Mouse (Mus musculus) naive thymus-derived CD4-positive, alpha-beta T cell, adult 2 months (primary cell): ENCODE results near the gene Setd7.

Source experiments
- DNase-seq: peaks from one replicate; pipeline ENCODE4 v3.0.0-alpha.2; 2011; ENCODE audit warnings: low read depth

Setd7 gene

GRCm38 (mm10) chr3:51517878-51518762, 42.6 kb downstream of the Setd7 start:
- no peak for DNase-seq

- no peak for DNase-seq
Measured at GRCm38 (mm10) chr3:51517467-51517866, 43.2 kb downstream of the Setd7 start.

- DNase-seq: no peak
Measured at GRCm38 (mm10) chr3:51511983-51512382, 48.7 kb downstream of the Setd7 start.

- peak; percentile 85 for DNase-seq
Measured at GRCm38 (mm10) chr3:51510903-51511302, 49.8 kb downstream of the Setd7 start.

- no peak for DNase-seq
Measured at GRCm38 (mm10) chr3:51505465-51505864, 55.2 kb downstream of the Setd7 start.

GRCm38 (mm10) chr3:51504385-51504952, 56.2 kb downstream of the Setd7 start:
- no peak for DNase-seq

- no peak for DNase-seq
Measured at GRCm38 (mm10) chr3:51499876-51500275, 60.8 kb downstream of the Setd7 start.

GRCm38 (mm10) chr3:51498659-51499058, 62.0 kb downstream of the Setd7 start:
- DNase-seq: no peak

GRCm38 (mm10) chr3:51497978-51498377, 62.7 kb downstream of the Setd7 start:
- DNase-seq: no peak

GRCm38 (mm10) chr3:51495646-51496045, 65.0 kb downstream of the Setd7 start:
- DNase-seq: peak; percentile 79

GRCm38 (mm10) chr3:51494466-51494865, 66.2 kb downstream of the Setd7 start:
- no peak for DNase-seq

GRCm38 (mm10) chr3:51493272-51493838, 67.3 kb downstream of the Setd7 start:
- no peak for DNase-seq

- no peak for DNase-seq
Measured at GRCm38 (mm10) chr3:51490088-51490753, 70.5 kb downstream of the Setd7 start.

- no peak for DNase-seq
Measured at GRCm38 (mm10) chr3:51486491-51487195, 74.0 kb downstream of the Setd7 start.

GRCm38 (mm10) chr3:51485347-51485746, 75.3 kb downstream of the Setd7 start:
- DNase-seq: peak; percentile 20

- DNase-seq: no peak
Measured at GRCm38 (mm10) chr3:51484370-51484769, 76.3 kb downstream of the Setd7 start.

GRCm38 (mm10) chr3:51483741-51484359, 76.8 kb downstream of the Setd7 start, which contains the start of gene Rab33b:
TSS of gene Rab33b (plus strand) at chr3:51483920.
- DNase-seq: peak; percentile 98

- peak; percentile 22 for DNase-seq
Measured at GRCm38 (mm10) chr3:51482781-51483180, 77.9 kb downstream of the Setd7 start.

- DNase-seq: no peak
Measured at GRCm38 (mm10) chr3:51481881-51482280, 78.8 kb downstream of the Setd7 start.

GRCm38 (mm10) chr3:51481059-51481458, 79.6 kb downstream of the Setd7 start:
- peak; percentile 87 for DNase-seq

- DNase-seq: no peak
Measured at GRCm38 (mm10) chr3:51479893-51480292, 80.8 kb downstream of the Setd7 start.
